20 mouse cellular contexts compared by ENCODE assay signal in the genomic region with DNA sequence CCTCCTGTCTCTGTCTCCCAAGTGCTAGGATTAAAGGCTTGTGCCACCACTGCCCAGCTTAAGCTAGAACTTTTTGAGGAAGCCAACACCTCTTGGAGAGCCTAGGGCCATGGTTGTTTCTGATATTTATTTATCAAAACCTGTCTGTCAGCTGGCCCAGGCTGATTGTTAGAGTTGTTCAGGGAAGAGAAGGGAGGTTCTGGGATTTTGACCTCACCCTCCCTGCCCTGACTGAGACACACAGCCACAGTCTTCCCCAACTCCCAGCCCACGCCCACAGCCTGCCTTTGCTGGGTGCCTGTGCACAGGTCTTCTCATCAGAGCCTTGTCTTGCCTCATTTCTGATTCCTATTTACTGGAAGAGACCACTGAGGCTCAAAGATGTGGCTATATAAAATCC. TPM values are rescaled to one million over a fixed set of nuclear protein-coding genes. Genes with fewer than 3 reads are reported as not detected.
DNase-seq lines count a peak whose midpoint lies in the region; ATAC-seq and TF ChIP-seq lines count a peak whose summit lies in the region.
"Had no signal": no experiment of that assay in that cellular context is flagged by ENCODE, and none has a peak within 500 bp of the region (broad histone marks: within the 10 kb centered on the region; RNA-seq: fewer than 3 reads in every experiment).

No protein-coding gene starts in this region.

- no peak for TF ChIP-seq POLR2A in lung, adult 2 months (IDR thresholded peaks at IDR 0.05; ENCODE audit: borderline replicate concordance, extremely low read depth, low read depth, low read length)

- H3K27me3 ChIP-seq in liver, embryonic 11.5 days (replicated peaks; ENCODE audit: control insufficient read depth, insufficient read depth, low read length), result no peaks in the 10 kb centered on the region
- no peaks in the 10 kb centered on the region for H3K27me3 ChIP-seq in liver, postnatal 0 days (ENCODE audit: insufficient read depth, low read length)
- no peaks in the 10 kb centered on the region for H3K27me3 ChIP-seq in kidney, embryonic 15.5 days
- H3K27me3 ChIP-seq: CH12.LX; embryonic facial prominence, embryonic 15.5 days; hindbrain, embryonic 13.5 days; Patski had no signal

- DNase-seq in ES-CJ7 (ENCODE audit: low read depth, low spot score), result peak; percentile 64
- peak; percentile 75 for DNase-seq in c-Kit-negative CD71-positive TER-119-positive erythroid progenitor cells, embryonic 14.5 days (ENCODE audit: low read depth, low spot score)
- DNase-seq in liver, embryonic 11.5 days (ENCODE audit: low spot score), result no peak
- no peak for DNase-seq in liver, postnatal 0 days
- DNase-seq in lung, adult 2 months, result no peak
- DNase-seq in right cerebral cortex, postnatal 14 days, result no peak
- DNase-seq: adrenal gland, adult 8-10 months; cerebellum, adult 8-10 months; forebrain, postnatal 0 days; kidney, adult 11 months; kidney, postnatal 10 days; lung, postnatal 10 days had no signal

- H3K4me2 ChIP-seq in liver, embryonic 11.5 days, result 0 out of 2 replicates have a peak overlapping the region, but pooled peaks have one; percentile 1
- peak overlapping the region; percentile 36 for H3K4me2 ChIP-seq in liver, postnatal 0 days (ENCODE audit: low read depth, low read length)
- no peak overlapping the region for H3K4me2 ChIP-seq in kidney, embryonic 15.5 days
- H3K4me2 ChIP-seq: embryonic facial prominence, embryonic 15.5 days; hindbrain, embryonic 13.5 days had no signal

- no peak overlapping the region for H3K27ac ChIP-seq in liver, embryonic 11.5 days (ENCODE audit: low read depth, low read length)
- H3K27ac ChIP-seq in liver, postnatal 0 days (ENCODE audit: low read depth), result peak overlapping the region; percentile 29; the same call in 1 of the 2 replicates
- H3K27ac ChIP-seq in kidney, embryonic 15.5 days, result no peak overlapping the region
- H3K27ac ChIP-seq: embryonic facial prominence, embryonic 15.5 days; hindbrain, embryonic 13.5 days; limb, embryonic 10.5 days; midbrain, embryonic 10.5 days had no signal

- no peak for TF ChIP-seq CTCF in liver, postnatal 0 days (IDR thresholded peaks at IDR 0.05; ENCODE audit: low read depth)
- no peak for TF ChIP-seq CTCF in lung, adult 2 months (IDR thresholded peaks at IDR 0.05; ENCODE audit: insufficient read depth, low read length)

- H3K9me3 ChIP-seq in liver, embryonic 11.5 days (ENCODE audit: control insufficient read depth, low read length), result no peaks in the 10 kb centered on the region
- H3K9me3 ChIP-seq in liver, postnatal 0 days (ENCODE audit: low read length), result no peaks in the 10 kb centered on the region
- no peaks in the 10 kb centered on the region for H3K9me3 ChIP-seq in kidney, embryonic 15.5 days (replicated peaks)
- H3K9me3 ChIP-seq: embryonic facial prominence, embryonic 15.5 days; hindbrain, embryonic 13.5 days; limb, embryonic 10.5 days; midbrain, embryonic 10.5 days had no signal

- ATAC-seq in liver, embryonic 11.5 days (replicated peaks; ENCODE audit: low FRiP score), result peak; percentile 61
- ATAC-seq in liver, postnatal 0 days, result no peak
- no peak for ATAC-seq in kidney, embryonic 15.5 days (replicated peaks; ENCODE audit: low FRiP score)
- ATAC-seq: activated CD4-positive, CD25-positive, alpha-beta regulatory T cell, adult 4 months; forebrain, postnatal 0 days; Patski had no signal

- H3K4me3 ChIP-seq in liver, embryonic 11.5 days (ENCODE audit: low read depth, low read length), result no peak overlapping the region
- no peak overlapping the region for H3K4me3 ChIP-seq in liver, postnatal 0 days (ENCODE audit: low read depth, low read length)
- H3K4me3 ChIP-seq in lung, adult 2 months (replicated peaks; ENCODE audit: extremely low read depth, low read depth, low read length), result no peak overlapping the region
- no peak overlapping the region for H3K4me3 ChIP-seq in kidney, embryonic 15.5 days (replicated peaks)
- H3K4me3 ChIP-seq: embryonic facial prominence, embryonic 15.5 days; hindbrain, embryonic 13.5 days; limb, embryonic 10.5 days; midbrain, embryonic 10.5 days had no signal

- TF ChIP-seq EP300 in liver, postnatal 0 days (IDR thresholded peaks at IDR 0.05; ENCODE audit: low read depth), result peak; percentile 53; the same call in 1 of the 2 replicates

- peaks cover 3% of the 10 kb centered on the region; the same call in 1 of the 2 replicates for H3K36me3 ChIP-seq in liver, embryonic 11.5 days (ENCODE audit: control insufficient read depth, insufficient read depth, low read length)
- H3K36me3 ChIP-seq in liver, postnatal 0 days (replicated peaks; ENCODE audit: insufficient read depth, low read length), result 0 out of 2 replicates have a peak, but pooled peaks cover 2% of the 10 kb centered on the region
- H3K36me3 ChIP-seq in kidney, embryonic 15.5 days, result peaks cover 3% of the 10 kb centered on the region; the same call in 1 of the 2 replicates
- H3K36me3 ChIP-seq: embryonic facial prominence, embryonic 15.5 days; limb, embryonic 10.5 days had no signal

- H3K9ac ChIP-seq in liver, embryonic 11.5 days (ENCODE audit: low read depth, low read length), result no peak overlapping the region; the same call in 1 of the 2 replicates
- no peak overlapping the region; the same call in 1 of the 2 replicates for H3K9ac ChIP-seq in liver, postnatal 0 days (replicated peaks)
- H3K9ac ChIP-seq in kidney, embryonic 15.5 days, result no peak overlapping the region
- H3K9ac ChIP-seq: embryonic facial prominence, embryonic 15.5 days; forebrain, postnatal 0 days; hindbrain, embryonic 13.5 days had no signal

- H3K4me1 ChIP-seq in liver, embryonic 11.5 days (replicated peaks; ENCODE audit: control insufficient read depth, insufficient read depth, low read length), result peaks cover 34% of the 10 kb centered on the region
- H3K4me1 ChIP-seq in liver, postnatal 0 days (ENCODE audit: insufficient read depth), result peaks cover 41% of the 10 kb centered on the region
- H3K4me1 ChIP-seq in lung, adult 2 months (ENCODE audit: control insufficient read depth, insufficient read depth, low read length), result no peaks in the 10 kb centered on the region
- H3K4me1 ChIP-seq in kidney, embryonic 15.5 days, result peaks cover 8% of the 10 kb centered on the region
- H3K4me1 ChIP-seq: embryonic facial prominence, embryonic 15.5 days had no signal

- 60% methylated on average over 1 of the region's 1 CpGs for WGBS in liver, embryonic 11.5 days
- WGBS in liver, postnatal 0 days (ENCODE audit: insufficient replicate concordance), result 64% methylated on average over 1 of the region's 1 CpGs
- 83% methylated on average over 1 of the region's 1 CpGs for WGBS in lung, adult 2 months
- WGBS in kidney, embryonic 15.5 days, result 82% methylated on average over 1 of the region's 1 CpGs

RNA-seq across cellular contexts. Expression of a gene that starts 7.6 kb away (rescaled TPM):
- polyA plus RNA-seq in liver, embryonic 11.5 days (2014; fragmentation: Nextera tagmentation; extraction: Ambion mirVana), result 11.2 and 13.3 TPM in 2 replicates
- 6.0 and 6.2 TPM in 2 replicates for polyA plus RNA-seq in liver, postnatal 0 days (2015; fragmentation: Nextera tagmentation; extraction: Ambion mirVana)
- 29.2 and 34.4 TPM in 2 replicates for polyA plus RNA-seq in lung, adult 2 months (2012; rRNA removed)
- polyA plus RNA-seq in kidney, embryonic 15.5 days (2015; fragmentation: Nextera tagmentation; extraction: Ambion mirVana), result 21.8 and 24.2 TPM in 2 replicates

RNA-seq across cellular contexts. Expression of a gene that starts 9.6 kb away (rescaled TPM):
- 132 and 136 TPM in 2 replicates for polyA plus RNA-seq in liver, embryonic 11.5 days (2014; fragmentation: Nextera tagmentation; extraction: Ambion mirVana)
- 61.7 and 66.5 TPM in 2 replicates for polyA plus RNA-seq in liver, postnatal 0 days (2015; fragmentation: Nextera tagmentation; extraction: Ambion mirVana)
- 29.4 and 48.0 TPM in 2 replicates for polyA plus RNA-seq in lung, adult 2 months (2012; rRNA removed)
- polyA plus RNA-seq in kidney, embryonic 15.5 days (2015; fragmentation: Nextera tagmentation; extraction: Ambion mirVana), result 117 and 127 TPM in 2 replicates

RNA-seq across cellular contexts. Expression of a gene that starts 43.1 kb away (rescaled TPM):
- 63.8 and 64.1 TPM in 2 replicates for polyA plus RNA-seq in liver, embryonic 11.5 days (2014; fragmentation: Nextera tagmentation; extraction: Ambion mirVana)
- 26.7 and 28.8 TPM in 2 replicates for polyA plus RNA-seq in liver, postnatal 0 days (2015; fragmentation: Nextera tagmentation; extraction: Ambion mirVana)
- polyA plus RNA-seq in lung, adult 2 months (2012; rRNA removed), result 46.6 and 63.4 TPM in 2 replicates
- 65.4 and 67.7 TPM in 2 replicates for polyA plus RNA-seq in kidney, embryonic 15.5 days (2015; fragmentation: Nextera tagmentation; extraction: Ambion mirVana)

Comparison
In these comparisons a context has a peak if more than half of its experiments do, and no peak if none do; other contexts are left out.
1. DNase-seq: peak in ES-CJ7 (single experiment) and c-Kit-negative CD71-positive TER-119-positive erythroid progenitor cells, embryonic 14.5 days (single experiment); none in liver, embryonic 11.5 days (single experiment), liver, postnatal 0 days (single experiment), lung, adult 2 months (single experiment) and right cerebral cortex, postnatal 14 days (single experiment).